Mouse (Mus musculus) liver, embryonic 13.5 days (tissue): Measurements from ENCODE around the gene Rasgef1b. TPM values are rescaled to one million over a fixed set of nuclear protein-coding genes. Genes with fewer than 3 reads are reported as not detected.

Source experiments
- ATAC-seq: fragments of 200-750 bp; cut with Nextera tagmentation; 2 replicates; pipeline ENCODE4 v1.8.0; 2017; ENCODE audit warnings: low read depth, mild to moderate bottlenecking, moderate number of reproducible peaks, moderate library complexity
- DNase-seq: peaks from one replicate; pipeline ENCODE4 v3.0.0; 2022
- H3K27ac ChIP-seq: fragments of 300-500 bp; sonication (generic); 2 replicates; pipeline ENCODE4 v1.5.1; 2015; ENCODE audit warnings: moderate library complexity, mild to moderate bottlenecking, inconsistent platforms
- H3K27me3 ChIP-seq: fragments of 300-500 bp; sonication (generic); 2 replicates; pipeline ENCODE4 v1.6.1; 2015; ENCODE audit warnings: mild to moderate bottlenecking, inconsistent platforms
- H3K36me3 ChIP-seq: fragments of 300-500 bp; sonication (generic); 2 replicates; pipeline ENCODE4 v1.6.1; 2015; ENCODE audit warnings: mild to moderate bottlenecking, inconsistent platforms
- H3K4me1 ChIP-seq: fragments of 300-500 bp; sonication (generic); replicated peaks from 2 replicates; pipeline ENCODE4 v1.6.1; 2015; ENCODE audit warnings: inconsistent platforms
- H3K4me2 ChIP-seq: fragments of 300-500 bp; sonication (generic); 2 replicates; pipeline ENCODE4 v1.6.1; 2015; ENCODE audit warnings: inconsistent platforms, mild to moderate bottlenecking, moderate library complexity
- H3K4me3 ChIP-seq: fragments of 300-500 bp; sonication (generic); replicated peaks from 2 replicates; pipeline ENCODE4 v1.5.1; 2015; ENCODE audit warnings: mild to moderate bottlenecking, inconsistent platforms
- H3K9ac ChIP-seq: fragments of 300-500 bp; sonication (generic); 2 replicates; pipeline ENCODE4 v1.6.1; 2015; ENCODE audit warnings: mild to moderate bottlenecking, inconsistent platforms
- H3K9me3 ChIP-seq: fragments of 300-500 bp; sonication (generic); replicated peaks from 2 replicates; pipeline ENCODE4 v1.6.1; 2016; ENCODE audit warnings: inconsistent platforms
- WGBS: fragments of 180-500 bp; shearing (Covaris S2); methylation state at CpG from one replicate; pipeline ENCODE4 v1.1.7; 2015; ENCODE audit not compliant: insufficient replicate concordance; 5-methylcytosine and 5-hydroxymethylcytosine counted together
- polyA plus RNA-seq: library from polyadenylated mRNA; unstranded; fragments of >200 nt; fragmentation: Nextera tagmentation; extraction: Ambion mirVana; gene quantifications from 2 replicates; pipeline ENCODE4 v1.2.1, GENCODE M21; 2015

Gene Rasgef1b
- polyA plus RNA-seq, 1 experiment from 2014 or later: 4.3 TPM

DNA sequence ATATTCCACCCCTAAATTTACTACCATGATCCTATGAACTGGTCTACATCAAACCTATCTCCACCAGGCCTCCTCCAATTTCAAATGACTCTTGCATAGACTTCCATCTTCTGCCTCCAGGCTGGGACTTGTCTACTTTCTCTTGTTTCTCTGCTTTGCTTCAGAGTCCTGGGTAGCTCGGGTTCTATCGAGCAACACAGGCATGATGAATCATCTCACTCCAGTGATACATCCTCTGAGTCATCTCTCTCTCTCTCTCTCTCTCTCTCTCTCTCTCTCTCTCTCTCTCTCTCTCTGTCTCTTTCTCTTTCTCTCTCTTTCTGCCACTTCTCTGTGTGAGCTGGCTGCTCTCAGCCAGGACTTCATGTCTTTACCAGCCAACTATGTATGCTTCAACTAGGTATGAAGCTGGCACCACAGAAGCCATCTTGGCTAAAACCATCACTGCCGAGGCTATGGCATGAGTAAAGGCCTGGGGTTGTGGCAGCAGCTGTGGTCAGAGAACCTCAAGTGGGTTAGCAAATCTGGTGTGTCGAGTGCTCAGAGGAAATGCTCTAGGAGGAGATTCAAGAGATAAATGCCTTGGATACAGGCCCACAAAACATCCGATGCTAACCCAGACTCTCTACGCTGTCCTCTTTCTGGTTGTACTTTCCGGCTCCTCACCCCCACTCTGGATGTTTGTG is 229.3 kb downstream of the Rasgef1b start:
- WGBS: 30% methylated on average over 7 of the region's 7 CpGs
- ATAC-seq (no peak), DNase-seq (no peak)
- no peak overlapping the region for H3K9ac ChIP-seq
- H3K9me3 ChIP-seq: no peaks in the 10 kb centered on the region
- 0 out of 2 replicates have a peak, but pooled peaks cover 5% of the 10 kb centered on the region for H3K4me1 ChIP-seq
- H3K27me3 ChIP-seq: no peaks in the 10 kb centered on the region
- no peaks in the 10 kb centered on the region for H3K36me3 ChIP-seq
- no peak overlapping the region for H3K4me3 ChIP-seq
- H3K27ac ChIP-seq: no peak overlapping the region
- no peak overlapping the region for H3K4me2 ChIP-seq

DNA sequence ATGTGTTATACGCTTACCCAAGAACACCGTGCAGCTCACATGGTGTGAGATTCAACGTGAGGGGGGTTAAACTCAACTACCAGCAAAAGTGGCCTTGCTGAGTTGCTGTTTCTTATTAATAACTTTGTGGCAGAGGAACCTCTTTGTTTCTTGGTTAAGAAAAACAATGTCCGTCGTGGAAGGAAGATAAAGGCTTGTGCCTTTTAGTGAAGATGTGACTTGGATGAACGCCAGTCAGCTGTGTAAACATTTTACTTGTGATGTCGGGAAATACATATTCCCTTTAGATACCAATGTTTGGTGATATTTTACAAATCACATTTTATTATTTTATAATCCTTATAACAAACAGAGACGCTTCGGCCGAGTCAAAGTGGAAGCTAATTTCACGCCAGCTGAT is 231.0 kb downstream of the Rasgef1b start:
- ATAC-seq (no peak), DNase-seq (no peak)
- WGBS: 60% methylated on average over 11 of the region's 11 CpGs
- Histone ChIP-seq H3K36me3 (no peaks in the 10 kb centered on the region), H3K27ac (no peak overlapping the region), H3K9me3 (no peaks in the 10 kb centered on the region), H3K4me1 (0 out of 2 replicates have a peak, but pooled peaks cover 5% of the 10 kb centered on the region), H3K4me2 (no peak overlapping the region), H3K4me3 (no peak overlapping the region), H3K27me3 (no peaks in the 10 kb centered on the region), H3K9ac (no peak overlapping the region)

DNA sequence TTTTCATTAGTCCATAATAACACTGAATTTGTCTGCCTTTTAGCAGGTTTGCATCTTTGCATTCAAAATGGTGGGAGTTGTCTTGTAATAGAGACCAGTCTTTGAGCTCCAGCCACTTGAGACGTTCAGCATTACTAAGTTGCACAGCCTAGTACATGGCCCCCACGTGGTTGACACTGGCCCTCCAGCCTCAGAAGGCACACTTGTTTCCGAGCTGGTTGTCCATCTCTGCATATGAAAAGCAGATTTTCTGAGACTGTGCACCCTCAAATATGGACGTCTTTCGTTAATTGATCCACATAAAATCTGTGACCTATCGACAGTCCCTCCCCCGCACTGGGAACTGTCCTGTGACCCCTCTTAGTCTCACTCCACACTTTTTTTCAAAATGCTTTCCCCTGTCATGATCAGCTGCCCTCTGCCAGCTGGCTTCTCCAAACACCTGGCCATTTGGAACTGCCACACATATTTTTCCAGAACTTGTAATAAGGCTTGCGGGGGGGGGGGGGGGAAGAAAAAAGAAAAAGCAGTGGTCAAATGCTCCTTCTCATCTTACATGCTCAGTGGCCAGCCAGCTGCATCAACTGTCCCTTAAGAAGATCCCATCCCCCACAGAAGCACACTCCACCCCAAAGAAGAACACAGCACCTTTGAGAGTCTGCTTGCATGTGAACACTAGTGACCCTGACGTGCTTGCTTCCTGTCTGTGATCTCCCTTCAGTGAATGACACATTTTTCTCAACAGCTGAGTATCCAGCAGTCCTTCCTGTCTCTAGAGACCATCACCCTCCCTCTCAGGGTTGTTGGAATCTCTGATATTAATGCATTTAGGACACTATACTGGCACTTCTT is 231.7 kb downstream of the Rasgef1b start:
- H3K9ac ChIP-seq: no peak overlapping the region
- H3K27ac ChIP-seq: no peak overlapping the region
- no peaks in the 10 kb centered on the region for H3K27me3 ChIP-seq
- H3K4me3 ChIP-seq: no peak overlapping the region
- ATAC-seq: no peak
- no peaks in the 10 kb centered on the region for H3K36me3 ChIP-seq
- H3K4me2 ChIP-seq: no peak overlapping the region
- 0 out of 2 replicates have a peak, but pooled peaks cover 5% of the 10 kb centered on the region for H3K4me1 ChIP-seq
- H3K9me3 ChIP-seq: no peaks in the 10 kb centered on the region
- 66% methylated on average over 9 of the region's 9 CpGs for WGBS
- no peak for DNase-seq

DNA sequence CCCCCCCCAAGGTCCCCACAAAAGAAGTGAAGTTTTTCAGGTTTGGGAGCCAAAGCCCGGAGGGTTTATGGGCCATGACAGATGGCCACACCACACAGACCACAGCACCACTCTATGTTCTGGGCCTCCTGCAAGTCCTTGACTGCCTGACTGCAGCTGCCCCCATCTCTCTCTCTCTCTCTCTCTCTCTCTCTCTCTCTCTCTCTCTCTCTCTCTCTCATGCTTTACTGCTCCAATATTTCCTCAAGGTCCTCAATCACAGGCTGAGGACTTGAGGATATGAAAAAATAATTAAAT is 232.8 kb downstream of the Rasgef1b start:
- no peak for DNase-seq
- no peak overlapping the region for H3K4me2 ChIP-seq
- 40% methylated on average over 1 of the region's 1 CpGs for WGBS
- 0 out of 2 replicates have a peak, but pooled peaks cover 5% of the 10 kb centered on the region for H3K4me1 ChIP-seq
- H3K27me3 ChIP-seq: no peaks in the 10 kb centered on the region
- H3K27ac ChIP-seq: no peak overlapping the region
- no peak overlapping the region for H3K4me3 ChIP-seq
- no peak overlapping the region for H3K9ac ChIP-seq
- ATAC-seq: no peak
- no peaks in the 10 kb centered on the region for H3K9me3 ChIP-seq
- no peaks in the 10 kb centered on the region for H3K36me3 ChIP-seq

DNA sequence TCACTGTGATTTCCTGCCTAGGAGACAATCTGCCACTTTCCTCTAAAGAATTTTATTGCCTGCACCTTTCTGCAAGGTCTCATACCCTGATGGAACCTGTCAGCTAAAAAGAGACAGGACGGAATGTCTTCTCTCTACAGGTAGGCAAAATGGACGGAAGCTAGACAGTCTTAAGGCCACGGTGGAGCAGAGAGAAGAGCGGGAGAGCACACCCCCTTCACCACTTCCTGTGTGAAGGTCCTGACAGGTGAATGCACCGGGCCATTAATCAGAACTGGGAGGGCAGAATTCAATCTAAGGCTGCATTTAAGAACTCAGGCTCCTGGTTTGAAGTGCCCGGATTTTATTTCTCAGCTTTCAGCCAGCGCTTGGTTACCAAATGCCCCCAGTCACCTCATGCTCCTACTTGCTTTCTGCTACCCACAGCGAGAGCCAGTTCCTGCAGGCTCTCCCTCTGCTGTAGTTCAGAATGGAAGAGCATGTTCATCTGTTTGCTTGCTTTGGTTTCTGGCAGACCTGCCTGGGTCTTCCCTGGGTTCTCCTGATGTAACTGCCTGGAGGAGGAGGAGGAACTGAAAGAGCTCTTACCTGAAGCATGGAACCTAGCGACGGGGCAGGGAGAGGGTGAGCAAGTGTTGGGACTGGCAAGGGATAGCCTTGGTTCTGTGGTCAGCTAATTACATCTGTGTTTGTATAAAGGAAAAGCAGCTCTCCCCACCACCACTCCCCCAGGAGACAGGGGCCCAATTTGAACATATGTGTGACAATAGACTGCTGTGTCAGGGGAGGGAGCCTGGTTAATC is 233.3 kb downstream of the Rasgef1b start:
- no peak for DNase-seq
- H3K27ac ChIP-seq: no peak overlapping the region

DNA sequence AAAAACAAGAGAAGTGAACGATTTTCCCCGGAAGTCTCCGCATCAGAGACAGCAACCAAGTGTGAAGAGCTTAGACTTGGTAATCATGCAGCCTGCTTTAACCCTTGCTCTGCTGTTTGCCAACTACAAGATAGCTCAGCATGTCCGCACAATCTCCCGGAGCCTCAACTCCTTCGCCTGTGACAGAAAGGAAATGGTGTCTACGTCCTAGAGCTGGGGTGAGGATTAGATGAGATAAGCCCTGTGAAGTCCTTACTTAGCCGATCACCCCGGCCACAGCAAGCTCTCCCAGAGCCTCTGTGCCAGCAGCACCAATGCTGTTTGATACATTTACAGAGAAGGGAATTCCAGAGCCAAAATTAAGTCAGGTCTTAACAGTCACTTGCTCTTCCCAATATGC is 235.0 kb downstream of the Rasgef1b start:
- Histone ChIP-seq H3K27ac (no peak overlapping the region), H3K4me1 (0 out of 2 replicates have a peak, but pooled peaks cover 5% of the 10 kb centered on the region), H3K4me2 (no peak overlapping the region), H3K36me3 (no peaks in the 10 kb centered on the region), H3K27me3 (no peaks in the 10 kb centered on the region), H3K9me3 (no peaks in the 10 kb centered on the region), H3K4me3 (no peak overlapping the region), H3K9ac (no peak overlapping the region)
- DNase-seq (no peak), ATAC-seq (no peak)
- 16% methylated on average over 9 of the region's 9 CpGs for WGBS

More for the DNA sequence above, 233.3 kb downstream of the Rasgef1b start:
- H3K4me2 ChIP-seq: no peak overlapping the region
- H3K4me1 ChIP-seq: 0 out of 2 replicates have a peak, but pooled peaks cover 5% of the 10 kb centered on the region
- H3K4me3 ChIP-seq: no peak overlapping the region
- no peaks in the 10 kb centered on the region for H3K9me3 ChIP-seq
- no peaks in the 10 kb centered on the region for H3K36me3 ChIP-seq
- no peak overlapping the region for H3K9ac ChIP-seq
- 61% methylated on average over 10 of the region's 10 CpGs for WGBS
- H3K27me3 ChIP-seq: no peaks in the 10 kb centered on the region
- ATAC-seq: no peak

DNA sequence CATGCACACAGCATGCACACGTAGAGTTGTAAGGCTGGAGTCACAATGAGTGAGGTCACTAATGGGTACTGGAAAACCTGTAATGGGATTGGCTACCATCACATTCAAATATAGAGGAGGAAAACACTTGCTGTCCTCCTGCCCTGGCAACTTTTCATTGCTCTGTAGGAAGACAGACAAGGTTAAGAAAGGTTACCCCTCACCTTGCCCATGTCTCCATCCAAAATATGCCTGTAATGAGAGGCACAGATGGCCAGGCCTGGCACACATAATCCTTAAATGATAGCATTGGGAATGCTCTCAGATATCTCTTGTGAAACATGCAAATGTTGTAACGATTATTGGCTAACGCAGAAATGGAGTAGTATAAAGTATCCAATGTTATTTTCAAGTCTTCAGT is 235.8 kb downstream of the Rasgef1b start:
- 83% methylated on average over 3 of the region's 3 CpGs for WGBS
- no peaks in the 10 kb centered on the region for H3K9me3 ChIP-seq
- ATAC-seq: no peak

DNA sequence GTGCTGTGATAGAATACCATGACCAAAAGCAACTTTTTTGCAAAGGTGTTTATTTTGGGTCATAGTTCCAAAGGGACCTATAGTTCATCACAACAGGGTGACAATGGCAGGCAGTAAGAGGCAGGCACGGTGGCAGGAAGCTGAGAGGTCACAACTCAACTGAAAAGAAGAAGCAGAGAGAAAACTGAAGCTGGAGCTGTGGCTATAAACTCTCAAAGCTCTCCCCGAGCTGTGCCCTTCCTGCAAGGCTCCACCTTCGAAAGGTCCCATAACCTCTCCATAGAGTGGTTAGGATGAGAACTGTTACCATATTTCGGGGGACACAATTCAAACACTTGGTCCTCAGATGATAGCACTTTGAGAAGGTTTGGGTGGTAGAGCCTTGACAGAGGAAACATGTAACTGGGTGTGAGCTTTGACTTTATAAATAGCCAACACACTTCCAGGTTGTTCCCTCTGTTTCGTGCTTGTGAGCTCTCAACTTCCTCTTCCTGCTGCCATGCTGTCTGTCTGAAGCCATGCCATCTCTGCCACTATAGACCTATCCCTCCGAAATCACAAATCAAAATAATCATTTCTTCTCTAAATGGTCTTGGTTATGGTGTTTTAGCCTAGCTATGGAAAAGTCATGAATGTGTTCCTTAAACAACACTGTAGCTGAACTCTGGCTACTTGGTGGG is 240.2 kb downstream of the Rasgef1b start:
- H3K9ac ChIP-seq: no peak overlapping the region
- no peak overlapping the region for H3K27ac ChIP-seq
- no peak overlapping the region for H3K4me2 ChIP-seq
- H3K36me3 ChIP-seq: no peaks in the 10 kb centered on the region
- H3K27me3 ChIP-seq: 0 out of 2 replicates have a peak, but pooled peaks cover 5% of the 10 kb centered on the region
- 33% methylated on average over 6 of the region's 6 CpGs for whole genome bisulfite sequencing
- DNase-seq: no peak
- H3K9me3 ChIP-seq: no peaks in the 10 kb centered on the region
- ATAC-seq: no peak
- no peak overlapping the region for H3K4me3 ChIP-seq
- no peaks in the 10 kb centered on the region for H3K4me1 ChIP-seq

More for the DNA sequence above, 235.8 kb downstream of the Rasgef1b start:
- no peaks in the 10 kb centered on the region for H3K36me3 ChIP-seq
- H3K27me3 ChIP-seq: no peaks in the 10 kb centered on the region
- no peak overlapping the region for H3K27ac ChIP-seq
- 0 out of 2 replicates have a peak, but pooled peaks cover 5% of the 10 kb centered on the region for H3K4me1 ChIP-seq
- DNase-seq: no peak
- H3K4me2 ChIP-seq: no peak overlapping the region
- no peak overlapping the region for H3K4me3 ChIP-seq
- no peak overlapping the region for H3K9ac ChIP-seq

DNA sequence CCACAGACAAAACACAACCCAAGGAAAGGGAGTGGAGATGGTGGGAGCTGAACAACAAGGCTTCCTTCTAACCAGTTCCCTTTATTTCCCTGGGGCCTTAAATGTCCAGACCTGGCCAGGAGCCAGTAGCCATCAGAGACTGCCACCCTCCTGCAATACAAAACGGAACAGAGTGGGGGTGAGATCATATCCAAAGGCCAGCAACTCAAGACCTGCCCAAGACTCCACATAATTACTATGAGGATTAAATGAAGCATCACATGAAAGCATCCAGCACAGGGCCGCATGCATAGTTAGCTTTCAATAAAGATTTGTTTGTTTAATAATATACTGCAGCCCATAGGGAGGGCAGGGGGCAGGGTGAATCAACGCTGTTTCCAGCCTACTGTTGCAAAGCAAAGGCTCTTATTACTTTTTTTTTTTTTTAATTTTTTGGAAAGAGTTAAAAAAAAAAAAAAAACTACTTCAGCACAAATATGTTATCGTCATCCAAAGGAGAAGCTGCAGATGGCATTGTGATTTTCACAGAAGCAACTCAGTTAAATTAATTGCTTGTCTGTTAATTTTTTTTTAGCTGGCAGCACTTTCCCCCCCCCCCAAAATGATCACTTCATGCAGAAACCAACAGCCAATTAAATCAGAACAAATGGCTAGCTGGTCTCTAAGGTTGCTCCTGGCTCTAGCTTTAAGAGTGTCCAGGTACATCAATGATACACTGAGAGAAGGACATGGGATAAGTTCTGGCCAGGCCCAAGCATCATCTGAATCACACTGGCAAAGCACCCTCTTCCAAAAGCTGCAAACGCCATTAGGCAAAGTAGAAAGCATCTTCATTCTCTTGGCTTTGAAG is 241.6 kb downstream of the Rasgef1b start:
- Histone ChIP-seq H3K9me3 (no peaks in the 10 kb centered on the region), H3K27me3 (0 out of 2 replicates have a peak, but pooled peaks cover 5% of the 10 kb centered on the region), H3K9ac (no peak overlapping the region), H3K4me1 (peaks cover 9% of the 10 kb centered on the region), H3K27ac (no peak overlapping the region), H3K4me3 (no peak overlapping the region), H3K4me2 (no peak overlapping the region), H3K36me3 (no peaks in the 10 kb centered on the region)
- no peak for ATAC-seq
- DNase-seq: no peak
- WGBS: 64% methylated on average over 5 of the region's 5 CpGs

DNA sequence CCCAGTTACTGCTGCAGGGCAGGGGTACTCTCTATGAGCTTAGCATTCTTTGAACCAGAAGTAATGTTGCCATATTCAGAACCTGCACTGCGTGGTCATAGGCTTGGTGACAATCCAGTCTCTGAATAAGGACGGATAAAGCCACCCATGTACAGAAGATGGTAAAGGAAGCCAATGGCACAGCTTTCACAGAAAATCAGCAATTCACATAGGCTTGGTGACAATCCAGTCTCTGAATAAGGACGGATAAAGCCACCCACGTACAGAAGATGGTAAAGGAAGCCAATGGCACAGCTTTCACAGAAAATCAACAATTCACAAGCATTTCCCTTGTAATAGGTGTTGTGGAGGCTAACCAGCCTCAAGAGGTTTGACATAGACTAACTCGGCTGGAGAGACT is 245.7 kb downstream of the Rasgef1b start:
- Histone ChIP-seq H3K4me2 (no peak overlapping the region), H3K9ac (no peak overlapping the region), H3K9me3 (no peaks in the 10 kb centered on the region), H3K4me3 (no peak overlapping the region), H3K27me3 (0 out of 2 replicates have a peak, but pooled peaks cover 5% of the 10 kb centered on the region), H3K4me1 (peaks cover 33% of the 10 kb centered on the region), H3K36me3 (no peaks in the 10 kb centered on the region), H3K27ac (no peak overlapping the region)
- DNase-seq: no peak
- ATAC-seq: no peak
- 76% methylated on average over 5 of the region's 5 CpGs for WGBS
